Mouse (Mus musculus): ENCODE measurements at regions not wholly inside any gene's neighbourhood (a gene's known extent, or its start where the extent isn't known, plus 50 kb on each side); places are given as distances from the start of the nearest gene placed in this dataset.

- TF ChIP-seq CTCF (IDR thresholded peaks at IDR 0.05; ENCODE audit: insufficient read depth, low read depth, low read length) (no peak), POLR2A (IDR thresholded peaks at IDR 0.05; ENCODE audit: insufficient read depth, low read depth, low read length) (no peak)
Observed at GRCm38 (mm10) chr5:100280215-100280614, 120.6 kb upstream of the Tmem150c start.

All from olfactory bulb, adult 2 months (tissue).